Mouse (Mus musculus) brain, embryonic 14.5 days (tissue): Measurements from ENCODE around the gene Adamtsl3.

Source experiments
- CTCF ChIP-seq: fragments of 200-500 bp; IDR thresholded peaks from 2 replicates; pipeline ENCODE4 v1.5.1; 2012; ENCODE audit warnings: inconsistent platforms, mild to moderate bottlenecking, moderate library complexity, borderline replicate concordance; ENCODE audit not compliant: insufficient read depth, insufficient read length; ENCODE audit errors: extremely low read depth
- POLR2A ChIP-seq: fragments of 200-500 bp; IDR thresholded peaks from 2 replicates; pipeline ENCODE4 v1.6.1; 2012; ENCODE audit warnings: mild to moderate bottlenecking, inconsistent platforms, borderline replicate concordance; ENCODE audit not compliant: poor library complexity, insufficient read depth, insufficient read length, severe bottlenecking; ENCODE audit errors: extremely low read depth

DNA sequence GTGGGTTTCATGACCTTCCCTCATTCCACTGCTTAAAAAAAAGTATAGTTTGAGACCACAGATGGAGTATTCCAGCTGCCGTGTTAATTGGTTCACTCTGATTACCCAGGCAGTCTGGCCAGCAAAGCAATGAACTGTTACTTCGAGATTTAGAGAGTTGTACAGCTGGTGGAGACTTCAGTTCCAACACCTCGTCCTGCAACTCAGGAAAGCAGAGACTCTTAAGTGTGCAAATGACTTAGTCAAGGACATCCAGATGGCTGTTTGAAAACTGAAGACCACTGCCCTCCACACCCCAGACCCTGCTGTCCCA lies 48.0 kb downstream of the Adamtsl3 start:
- no peak for TF ChIP-seq CTCF
- TF ChIP-seq POLR2A, result no peak
